Mouse (Mus musculus): Measurements from ENCODE around the gene Fam83f. TPM values are rescaled to one million over a fixed set of nuclear protein-coding genes. Genes with fewer than 3 reads are reported as not detected.

The Fam83f gene
- polyA plus RNA-seq, 1 experiment from 2014 or later: 0.73 TPM

GRCm38 (mm10) chr15:80641702-80642435 is 29.8 kb upstream of the Fam83f start:
- H3K27ac ChIP-seq (ENCODE audit: low read length): no peak overlapping the region
- TF ChIP-seq CTCF (IDR thresholded peaks at IDR 0.05) (no peak), EP300 (IDR thresholded peaks at IDR 0.05) (peak; percentile 83)
- no peak overlapping the region for H3K9ac ChIP-seq (replicated peaks; ENCODE audit: low read depth)
- H3K9me3 ChIP-seq (ENCODE audit: low read length): no peaks in the 10 kb centered on the region
- peak; percentile 35; the same call in 1 of the 2 replicates for ATAC-seq
- DNase-seq (ENCODE audit: low spot score): peak; percentile 45
- H3K4me1 ChIP-seq (ENCODE audit: insufficient read depth, low read depth, low read length): no peaks in the 10 kb centered on the region
- no peak overlapping the region for H3K4me2 ChIP-seq (replicated peaks; ENCODE audit: low read depth, low read length)
- 57% methylated on average over 2 of the region's 2 CpGs for WGBS
- H3K4me3 ChIP-seq (ENCODE audit: low read depth, low read length): no peak overlapping the region
- no peaks in the 10 kb centered on the region for H3K36me3 ChIP-seq (ENCODE audit: insufficient read depth, low read length)
- no peaks in the 10 kb centered on the region for H3K27me3 ChIP-seq (replicated peaks; ENCODE audit: insufficient read depth, low read length)

DNA sequence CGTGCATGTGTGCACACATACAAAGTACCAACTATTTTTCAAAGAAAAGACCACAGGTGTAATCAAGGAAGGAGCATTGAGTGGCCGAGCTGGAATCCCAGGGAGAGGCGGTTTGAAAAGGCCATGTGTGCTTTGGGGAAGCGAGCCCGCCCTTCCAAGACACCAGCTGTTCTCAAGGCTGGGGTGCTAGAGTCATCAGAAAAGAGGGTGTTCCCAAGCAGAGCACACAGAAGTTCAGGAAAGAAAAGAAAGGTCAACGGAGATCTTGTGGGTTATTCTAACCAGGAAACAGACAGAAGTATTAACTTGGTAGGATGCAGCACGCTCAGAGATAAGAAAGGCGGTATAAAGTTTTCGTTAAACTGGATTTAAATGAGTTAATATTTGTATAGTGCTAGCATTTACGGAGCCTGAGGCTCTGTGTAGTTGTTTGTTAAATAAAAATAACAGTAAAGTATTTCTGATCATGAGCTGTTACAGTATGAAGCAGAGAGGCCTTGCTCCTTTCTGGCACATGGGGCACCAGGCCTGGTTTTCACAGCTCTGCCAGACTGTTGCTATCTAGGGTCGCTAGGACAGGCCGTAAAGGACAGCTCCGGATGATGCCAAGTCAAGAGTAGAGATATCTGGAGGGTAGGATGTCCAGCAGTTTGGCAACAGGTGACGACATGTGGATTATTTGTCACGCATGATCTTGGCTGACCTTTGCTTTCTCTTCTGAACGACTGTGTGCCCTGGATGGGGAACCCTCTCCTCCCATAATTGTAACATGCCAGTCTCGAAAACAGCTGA is 26.4 kb upstream of the Fam83f start:
- TF ChIP-seq CTCF (IDR thresholded peaks at IDR 0.05): no peak
- TF ChIP-seq EP300 (IDR thresholded peaks at IDR 0.05): no peak
- H3K9me3 ChIP-seq (ENCODE audit: low read length): no peaks in the 10 kb centered on the region
- no peaks in the 10 kb centered on the region for H3K36me3 ChIP-seq (ENCODE audit: insufficient read depth, low read length)
- H3K4me2 ChIP-seq (replicated peaks; ENCODE audit: low read depth, low read length): no peak overlapping the region
- DNase-seq (ENCODE audit: low spot score) (no peak), ATAC-seq (no peak)
- no peak overlapping the region for H3K9ac ChIP-seq (replicated peaks; ENCODE audit: low read depth)
- H3K27ac ChIP-seq (ENCODE audit: low read length): no peak overlapping the region
- WGBS: 73% methylated on average over 17 of the region's 17 CpGs
- H3K27me3 ChIP-seq (replicated peaks; ENCODE audit: insufficient read depth, low read length): no peaks in the 10 kb centered on the region
- no peak overlapping the region for H3K4me3 ChIP-seq (ENCODE audit: low read depth, low read length)
- H3K4me1 ChIP-seq (ENCODE audit: insufficient read depth, low read depth, low read length): no peaks in the 10 kb centered on the region

- no peaks in the 10 kb centered on the region for H3K36me3 ChIP-seq (ENCODE audit: insufficient read depth, low read length)
- H3K4me2 ChIP-seq (replicated peaks; ENCODE audit: low read depth, low read length): no peak overlapping the region
- ATAC-seq (no peak), DNase-seq (ENCODE audit: low spot score) (no peak)
- 54% methylated on average over 15 of the region's 15 CpGs for WGBS
- TF ChIP-seq EP300 (IDR thresholded peaks at IDR 0.05) (no peak), CTCF (IDR thresholded peaks at IDR 0.05) (no peak)
- H3K9me3 ChIP-seq (ENCODE audit: low read length): no peaks in the 10 kb centered on the region
- H3K27ac ChIP-seq (ENCODE audit: low read length): no peak overlapping the region
- H3K4me3 ChIP-seq (ENCODE audit: low read depth, low read length): no peak overlapping the region
- H3K4me1 ChIP-seq (ENCODE audit: insufficient read depth, low read depth, low read length): no peaks in the 10 kb centered on the region
- H3K9ac ChIP-seq (replicated peaks; ENCODE audit: low read depth): no peak overlapping the region
- no peaks in the 10 kb centered on the region; the same call in 1 of the 2 replicates for H3K27me3 ChIP-seq (replicated peaks; ENCODE audit: insufficient read depth, low read length)
These were observed 22.6 kb upstream of the Fam83f start for GRCm38 (mm10) chr15:80648977-80649606.

DNA sequence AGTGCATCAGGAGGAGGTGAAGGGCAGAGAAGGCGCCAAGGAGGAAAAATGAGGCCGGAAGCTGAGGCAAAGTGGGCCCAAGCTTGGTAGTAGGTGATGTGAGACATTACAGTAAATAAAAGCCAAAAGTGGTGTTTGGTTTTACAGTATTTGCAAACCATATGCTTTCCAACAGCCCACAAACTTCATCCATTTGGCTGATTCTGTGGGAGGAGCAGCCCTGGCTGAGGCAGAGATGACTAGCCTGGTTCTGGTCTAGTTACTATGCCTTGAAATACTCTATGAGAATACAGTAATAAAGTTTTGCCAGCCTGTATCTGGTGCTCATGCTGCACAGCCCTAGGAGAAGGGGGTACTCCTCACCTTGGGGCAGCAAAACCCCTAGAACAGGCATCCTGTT is 21.2 kb upstream of the Fam83f start:
- Histone ChIP-seq H3K4me2 (replicated peaks; ENCODE audit: low read depth, low read length) (no peak overlapping the region), H3K9ac (replicated peaks; ENCODE audit: low read depth) (no peak overlapping the region), H3K4me3 (ENCODE audit: low read depth, low read length) (no peak overlapping the region), H3K36me3 (ENCODE audit: insufficient read depth, low read length) (no peaks in the 10 kb centered on the region), H3K27ac (ENCODE audit: low read length) (no peak overlapping the region), H3K4me1 (ENCODE audit: insufficient read depth, low read depth, low read length) (no peaks in the 10 kb centered on the region), H3K9me3 (ENCODE audit: low read length) (no peaks in the 10 kb centered on the region), H3K27me3 (replicated peaks; ENCODE audit: insufficient read depth, low read length) (no peaks in the 10 kb centered on the region; the same call in 1 of the 2 replicates)
- no peak for ATAC-seq
- TF ChIP-seq CTCF (IDR thresholded peaks at IDR 0.05) (no peak), EP300 (IDR thresholded peaks at IDR 0.05) (no peak)
- DNase-seq (ENCODE audit: low spot score): no peak
- 69% methylated on average over 2 of the region's 2 CpGs for WGBS

GRCm38 (mm10) chr15:80653865-80654264 is 17.8 kb upstream of the Fam83f start:
- ATAC-seq: no peak
- WGBS: 55% methylated on average over 8 of the region's 8 CpGs
- H3K4me3 ChIP-seq (ENCODE audit: low read depth, low read length): no peak overlapping the region
- TF ChIP-seq CTCF (IDR thresholded peaks at IDR 0.05): no peak
- no peak for TF ChIP-seq EP300 (IDR thresholded peaks at IDR 0.05)
- no peaks in the 10 kb centered on the region for H3K4me1 ChIP-seq (ENCODE audit: insufficient read depth, low read depth, low read length)
- H3K36me3 ChIP-seq (ENCODE audit: insufficient read depth, low read length): no peaks in the 10 kb centered on the region
- H3K27ac ChIP-seq (ENCODE audit: low read length): no peak overlapping the region
- no peak for DNase-seq (ENCODE audit: low spot score)
- no peak overlapping the region for H3K9ac ChIP-seq (replicated peaks; ENCODE audit: low read depth)
- no peaks in the 10 kb centered on the region for H3K9me3 ChIP-seq (ENCODE audit: low read length)
- no peak overlapping the region for H3K4me2 ChIP-seq (replicated peaks; ENCODE audit: low read depth, low read length)
- no peaks in the 10 kb centered on the region; the same call in 1 of the 2 replicates for H3K27me3 ChIP-seq (replicated peaks; ENCODE audit: insufficient read depth, low read length)

- Histone ChIP-seq H3K4me1 (ENCODE audit: insufficient read depth, low read depth, low read length) (no peaks in the 10 kb centered on the region), H3K4me3 (ENCODE audit: low read depth, low read length) (no peak overlapping the region), H3K27ac (ENCODE audit: low read length) (no peak overlapping the region), H3K9me3 (ENCODE audit: low read length) (no peaks in the 10 kb centered on the region), H3K4me2 (replicated peaks; ENCODE audit: low read depth, low read length) (no peak overlapping the region), H3K36me3 (ENCODE audit: insufficient read depth, low read length) (no peaks in the 10 kb centered on the region), H3K9ac (replicated peaks; ENCODE audit: low read depth) (no peak overlapping the region), H3K27me3 (replicated peaks; ENCODE audit: insufficient read depth, low read length) (no peaks in the 10 kb centered on the region)
- TF ChIP-seq CTCF (IDR thresholded peaks at IDR 0.05) (no peak), EP300 (IDR thresholded peaks at IDR 0.05) (no peak)
- DNase-seq (ENCODE audit: low spot score) (no peak), ATAC-seq (no peak)
- 59% methylated on average over 6 of the region's 6 CpGs for WGBS
These were observed 12.7 kb upstream of the Fam83f start for GRCm38 (mm10) chr15:80658815-80659471.

Measured in lung, postnatal 0 days (tissue).